Mouse (Mus musculus) layer of hippocampus, adult 11-12 months (tissue): Measurements from ENCODE around the gene Hist1h3e.
"Not testable (repeated sequence)": the region's sequence is repeated elsewhere in the genome, so short reads cannot be mapped to it uniquely, and the experiment has no call there.

Experiments
- DNase-seq: peaks from one replicate; pipeline ENCODE4 v3.0.0; 2022; ENCODE audit warnings: low spot score

Gene Hist1h3e

GRCm38 (mm10) chr13:23561531-23561882, 662 bp downstream of the Hist1h3e start:
- not testable (repeated sequence) for DNase-seq

- DNase-seq: not testable (repeated sequence)
Measured at GRCm38 (mm10) chr13:23560699-23561098, 1.5 kb downstream of the Hist1h3e start.

GRCm38 (mm10) chr13:23556906-23557305, 5.3 kb downstream of the Hist1h3e start:
- no peak for DNase-seq

- DNase-seq: peak; percentile 76
Measured at GRCm38 (mm10) chr13:23555839-23556416, 6.2 kb downstream of the Hist1h3e start.

GRCm38 (mm10) chr13:23554925-23555838, 7.0 kb downstream of the Hist1h3e start:
- peak; percentile 81 for DNase-seq

GRCm38 (mm10) chr13:23554393-23554792, 7.8 kb downstream of the Hist1h3e start:
- no peak for DNase-seq

- DNase-seq: no peak
Measured at GRCm38 (mm10) chr13:23552962-23553361, 9.2 kb downstream of the Hist1h3e start, which contains the start of gene Hist1h1d. Gene Hist1h1d (plus strand): TSS chr13:23553262.

GRCm38 (mm10) chr13:23551931-23552914, 9.9 kb downstream of the Hist1h3e start:
- DNase-seq: no peak

- peak; percentile 92 for DNase-seq
Measured at GRCm38 (mm10) chr13:23551146-23551834, 10.9 kb downstream of the Hist1h3e start, which contains the start of gene Hist1h4f. Gene Hist1h4f (minus strand): TSS chr13:23551648.

- no peak for DNase-seq
Measured at GRCm38 (mm10) chr13:23550761-23551145, 11.4 kb downstream of the Hist1h3e start.

- no peak for DNase-seq
Measured at GRCm38 (mm10) chr13:23546694-23547093, 15.5 kb downstream of the Hist1h3e start.

- not testable (repeated sequence) for DNase-seq
Measured at GRCm38 (mm10) chr13:23544787-23545120, 17.4 kb downstream of the Hist1h3e start.

- peak; percentile 83 for DNase-seq
Measured at GRCm38 (mm10) chr13:23543965-23544786, 18.0 kb downstream of the Hist1h3e start, which contains the start of gene Hist1h3f. Gene Hist1h3f (plus strand): TSS chr13:23544052.

- peak; percentile 76 for DNase-seq
Measured at GRCm38 (mm10) chr13:23542999-23543607, 19.1 kb downstream of the Hist1h3e start, which contains the start of gene Hist1h2bh. Gene Hist1h2bh (minus strand): TSS chr13:23543392.

GRCm38 (mm10) chr13:23542225-23542980, 19.8 kb downstream of the Hist1h3e start:
- DNase-seq: not testable (repeated sequence)

GRCm38 (mm10) chr13:23541497-23541896, 20.7 kb downstream of the Hist1h3e start:
- no peak for DNase-seq

- DNase-seq: not testable (repeated sequence)
Measured at GRCm38 (mm10) chr13:23539821-23540220, 22.3 kb downstream of the Hist1h3e start.

GRCm38 (mm10) chr13:23538249-23538648, 23.9 kb downstream of the Hist1h3e start:
- no peak for DNase-seq
